Mouse (Mus musculus): Measurements from ENCODE around the gene Hist1h2bj. TPM values are rescaled to one million over a fixed set of nuclear protein-coding genes. Genes with fewer than 3 reads are reported as not detected.
"Not testable (repeated sequence)": the region's sequence is repeated elsewhere in the genome, so short reads cannot be mapped to it uniquely, and the experiment has no call there.

Gene Hist1h2bj
- polyA plus RNA-seq, 1 experiment from 2014 or later, result 13.2 TPM

DNA sequence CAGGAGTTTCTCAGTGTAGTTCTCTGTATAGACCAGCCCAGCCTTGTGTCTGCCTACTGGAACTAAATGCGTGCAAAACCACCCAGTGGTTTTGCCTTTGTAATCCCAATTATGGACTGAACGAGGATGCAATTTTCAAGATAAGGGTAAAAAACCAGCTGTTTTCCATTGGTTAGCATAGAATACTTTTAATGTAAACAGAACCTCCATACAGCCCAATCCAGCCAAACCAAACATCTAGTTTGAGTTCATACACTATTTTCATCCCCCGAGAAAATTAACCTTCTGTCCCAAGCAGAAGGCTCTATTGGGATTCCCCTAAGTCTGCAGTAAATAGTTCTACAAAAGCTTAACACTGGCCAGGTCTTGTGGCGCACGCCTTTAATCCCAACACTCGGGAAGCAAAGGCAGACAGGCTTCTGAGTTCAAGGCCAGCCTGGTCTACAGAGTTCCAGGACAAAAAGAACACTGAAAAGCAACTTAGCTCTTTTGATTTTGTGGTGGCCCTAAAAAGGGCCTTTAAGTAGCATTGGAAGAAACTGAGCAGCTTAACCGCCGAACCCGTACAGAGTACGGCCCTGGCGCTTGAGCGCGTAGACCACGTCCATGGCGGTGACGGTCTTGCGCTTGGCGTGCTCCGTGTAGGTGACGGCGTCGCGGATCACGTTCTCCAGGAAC is 2.4 kb upstream of the Hist1h2bj start:
- DNase-seq (ENCODE audit: low spot score), result peak; percentile 68
- H3K27ac ChIP-seq (ENCODE audit: low read depth, low read length), result peak overlapping the region; percentile 99
- no peaks in the 10 kb centered on the region for H3K27me3 ChIP-seq (replicated peaks; ENCODE audit: control insufficient read depth, insufficient read depth, low read length)
- no peaks in the 10 kb centered on the region for H3K36me3 ChIP-seq (ENCODE audit: control insufficient read depth, insufficient read depth, low read length)
- peak overlapping the region; percentile 40 for H3K4me3 ChIP-seq (ENCODE audit: low read depth, low read length)
- peak; percentile 49 for ATAC-seq (replicated peaks; ENCODE audit: low FRiP score)
- peak overlapping the region; percentile 71 for H3K4me2 ChIP-seq
- H3K9ac ChIP-seq (ENCODE audit: low read depth, low read length), result peak overlapping the region; percentile 73
- peaks cover 22% of the 10 kb centered on the region for H3K4me1 ChIP-seq (replicated peaks; ENCODE audit: control insufficient read depth, insufficient read depth, low read length)
- no peaks in the 10 kb centered on the region for H3K9me3 ChIP-seq (ENCODE audit: control insufficient read depth, low read length)
- WGBS, result under 1% methylated on average over 17 of the region's 24 CpGs

DNA sequence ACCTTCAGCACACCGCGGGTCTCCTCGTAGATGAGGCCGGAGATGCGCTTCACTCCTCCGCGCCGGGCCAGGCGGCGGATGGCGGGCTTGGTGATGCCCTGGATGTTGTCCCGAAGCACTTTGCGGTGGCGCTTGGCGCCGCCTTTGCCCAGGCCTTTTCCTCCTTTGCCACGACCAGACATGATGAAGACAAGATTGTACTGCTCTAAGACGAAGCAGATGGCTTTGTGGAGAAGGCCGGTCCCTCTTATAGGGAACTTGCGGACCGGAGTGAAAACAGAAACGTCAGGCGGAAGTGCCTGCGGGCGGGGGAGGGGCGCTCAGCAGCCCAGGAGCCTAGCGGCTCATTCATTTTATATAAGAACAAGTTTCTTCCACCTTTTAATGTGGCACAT is 1.9 kb upstream of the Hist1h2bj start, which contains the start of gene Hist1h4i:
Gene Hist1h4i, minus strand, starts transcription at position 221 of the 395 bp plus-strand sequence.
- Histone ChIP-seq H3K27ac (ENCODE audit: low read depth, low read length) (peak within 1 kb of the TSS; percentile 99), H3K9ac (ENCODE audit: low read depth, low read length) (peak within 1 kb of the TSS; percentile 80), H3K4me2 (peak within 1 kb of the TSS; percentile 71), H3K4me3 (ENCODE audit: low read depth, low read length) (peak within 1 kb of the TSS; percentile 46), H3K4me1 (replicated peaks; ENCODE audit: control insufficient read depth, insufficient read depth, low read length) (peaks cover 22% of the 10 kb centered on the region)
- not testable (repeated sequence) for H3K36me3 ChIP-seq (ENCODE audit: control insufficient read depth, insufficient read depth, low read length); H3K27me3 ChIP-seq (replicated peaks; ENCODE audit: control insufficient read depth, insufficient read depth, low read length); H3K9me3 ChIP-seq (ENCODE audit: control insufficient read depth, low read length)
- whole genome bisulfite sequencing, result under 1% methylated on average over 23 of the region's 27 CpGs
- ATAC-seq (replicated peaks; ENCODE audit: low FRiP score) (peak; percentile 61), DNase-seq (ENCODE audit: low spot score) (peak; percentile 95)

DNA sequence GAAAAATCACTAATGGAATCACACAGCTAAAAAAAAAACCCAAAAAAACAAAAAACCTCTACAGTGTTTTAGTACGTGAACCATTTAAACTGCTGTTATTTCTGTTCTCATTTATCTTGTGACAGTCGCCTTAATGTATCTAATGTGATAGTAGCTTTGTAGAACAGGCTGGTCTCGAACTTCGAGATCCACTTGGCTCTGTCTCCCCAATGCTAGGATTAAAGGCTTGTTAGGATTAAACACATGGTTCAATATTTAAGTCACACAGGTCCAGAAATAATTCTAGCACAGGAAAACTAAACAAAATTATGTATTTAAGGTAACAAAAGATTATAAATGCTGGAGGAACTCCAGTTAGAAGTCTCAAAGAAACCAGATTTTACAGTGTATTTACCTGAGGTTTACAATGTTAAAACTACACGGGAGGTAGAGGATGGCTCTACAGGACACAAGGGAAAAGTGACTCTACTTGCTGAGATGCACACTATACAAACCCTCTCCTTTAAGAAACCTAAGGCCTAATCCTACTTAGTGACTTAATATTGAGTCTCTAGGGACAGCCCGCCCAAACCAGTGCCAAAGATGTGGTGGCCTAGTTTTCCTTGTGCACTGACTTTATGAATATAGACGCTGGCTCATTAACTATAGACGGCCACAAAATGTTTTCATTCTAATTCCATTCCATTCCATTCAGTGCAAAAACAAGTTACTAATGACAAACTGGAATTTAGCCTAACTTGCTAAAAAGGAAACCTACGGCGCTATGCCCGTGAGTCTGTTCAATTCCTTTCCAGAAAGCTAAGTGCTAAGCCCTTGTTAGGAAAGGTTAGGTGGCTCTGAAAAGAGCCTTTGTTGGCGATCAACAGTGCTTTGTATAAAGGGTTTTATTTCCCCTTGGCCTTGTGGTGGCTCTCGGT is 1.1 kb upstream of the Hist1h2bj start:
- Histone ChIP-seq H3K9me3 (ENCODE audit: control insufficient read depth, low read length) (no peaks in the 10 kb centered on the region), H3K4me3 (ENCODE audit: low read depth, low read length) (peak overlapping the region; percentile 46), H3K27ac (ENCODE audit: low read depth, low read length) (peak overlapping the region; percentile 99), H3K4me1 (replicated peaks; ENCODE audit: control insufficient read depth, insufficient read depth, low read length) (peaks cover 17% of the 10 kb centered on the region), H3K9ac (ENCODE audit: low read depth, low read length) (peak overlapping the region; percentile 80), H3K36me3 (ENCODE audit: control insufficient read depth, insufficient read depth, low read length) (no peaks in the 10 kb centered on the region), H3K27me3 (replicated peaks; ENCODE audit: control insufficient read depth, insufficient read depth, low read length) (no peaks in the 10 kb centered on the region), H3K4me2 (peak overlapping the region; percentile 71)
- ATAC-seq (replicated peaks; ENCODE audit: low FRiP score), result no peak
- WGBS, result 5% methylated on average over 13 of the region's 13 CpGs
- DNase-seq (ENCODE audit: low spot score), result peak; percentile 51

DNA sequence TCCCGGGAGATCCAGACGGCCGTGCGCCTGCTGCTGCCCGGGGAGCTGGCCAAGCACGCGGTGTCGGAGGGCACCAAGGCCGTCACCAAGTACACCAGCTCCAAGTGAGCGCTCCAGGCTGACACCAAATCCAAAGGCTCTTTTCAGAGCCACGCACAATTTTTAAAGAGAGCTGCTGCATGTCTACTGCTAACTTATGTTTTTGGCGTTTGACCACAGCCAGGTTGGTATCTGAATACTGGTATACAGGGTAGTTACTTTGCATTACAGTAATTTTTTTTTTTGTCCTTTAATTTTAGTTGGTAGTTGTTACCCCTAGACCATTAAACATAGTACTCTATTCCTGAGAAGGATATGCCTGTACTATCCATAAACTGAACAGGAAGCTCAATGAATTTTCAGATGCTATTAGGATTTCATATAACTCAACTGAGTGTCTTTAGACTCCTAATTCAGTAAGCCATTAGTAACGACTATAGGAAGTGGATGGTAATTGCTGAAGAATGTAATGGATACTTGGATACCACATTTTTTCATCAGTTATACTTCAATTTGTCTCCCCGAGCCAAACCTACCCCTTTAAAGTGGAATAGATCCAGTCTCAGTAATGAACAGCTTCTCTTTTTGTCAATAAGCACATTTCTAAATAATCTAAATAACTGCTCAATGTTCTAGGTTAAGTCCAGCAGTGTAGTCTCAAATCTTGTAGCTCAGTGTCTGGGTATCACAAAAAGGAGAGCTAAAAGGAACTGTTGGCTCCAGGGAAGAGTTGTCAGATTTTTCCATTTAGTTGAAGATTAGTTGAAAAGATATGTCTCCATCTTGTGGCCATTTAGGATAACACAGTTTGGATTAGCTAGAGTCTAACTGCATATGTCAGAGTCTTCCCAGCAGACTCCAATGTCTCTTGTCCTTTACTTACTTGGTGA is 753 bp downstream of the Hist1h2bj start:
- ATAC-seq (replicated peaks; ENCODE audit: low FRiP score), result peak; percentile 13
- whole genome bisulfite sequencing, result 1% methylated on average over 9 of the region's 14 CpGs
- peaks cover 8% of the 10 kb centered on the region for H3K4me1 ChIP-seq (replicated peaks; ENCODE audit: control insufficient read depth, insufficient read depth, low read length)
- DNase-seq (ENCODE audit: low spot score), result peak; percentile 52
- peak overlapping the region; percentile 40 for H3K4me3 ChIP-seq (ENCODE audit: low read depth, low read length)
- H3K36me3 ChIP-seq (ENCODE audit: control insufficient read depth, insufficient read depth, low read length), result no peaks in the 10 kb centered on the region
- peak overlapping the region; percentile 92 for H3K27ac ChIP-seq (ENCODE audit: low read depth, low read length)
- peak overlapping the region; percentile 64 for H3K4me2 ChIP-seq
- H3K9me3 ChIP-seq (ENCODE audit: control insufficient read depth, low read length), result no peaks in the 10 kb centered on the region
- H3K27me3 ChIP-seq (replicated peaks; ENCODE audit: control insufficient read depth, insufficient read depth, low read length), result no peaks in the 10 kb centered on the region
- peak overlapping the region; percentile 60 for H3K9ac ChIP-seq (ENCODE audit: low read depth, low read length)

DNA sequence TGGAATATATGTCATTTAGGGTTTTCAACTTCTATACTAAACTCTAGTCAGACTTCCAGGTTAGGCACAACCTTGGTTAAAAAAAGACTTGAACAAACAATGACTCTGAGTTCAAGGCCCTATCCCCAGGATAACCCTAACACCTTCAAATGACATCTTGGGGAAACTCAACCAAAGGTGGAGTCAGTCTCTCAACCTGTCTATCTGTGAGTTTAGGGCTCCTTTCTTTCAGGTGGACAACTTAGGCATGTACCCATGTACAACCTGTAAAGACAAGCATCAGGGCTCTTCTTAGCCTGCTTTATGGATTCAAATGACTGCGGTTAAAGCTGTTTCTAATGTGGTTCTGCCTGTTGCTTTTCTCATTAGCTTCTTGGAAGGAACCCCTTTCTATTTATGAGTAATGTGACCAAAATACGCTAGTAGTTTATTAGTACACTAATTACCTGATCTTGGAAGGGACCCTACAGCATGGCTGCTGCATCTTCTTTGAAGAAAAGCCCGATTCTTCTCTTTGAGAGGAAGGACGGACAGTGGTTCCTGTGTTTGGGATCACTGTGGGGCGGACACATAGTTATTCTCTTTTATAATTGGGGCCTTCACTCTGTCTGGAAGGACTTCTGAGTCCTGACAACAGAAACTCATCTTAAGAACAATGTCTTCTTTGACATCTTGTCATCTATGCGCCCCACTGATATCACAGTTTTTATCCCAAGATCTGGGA is 1.6 kb downstream of the Hist1h2bj start:
- Histone ChIP-seq H3K9me3 (ENCODE audit: control insufficient read depth, low read length) (no peaks in the 10 kb centered on the region), H3K27ac (ENCODE audit: low read depth, low read length) (peak overlapping the region; percentile 92), H3K27me3 (replicated peaks; ENCODE audit: control insufficient read depth, insufficient read depth, low read length) (no peaks in the 10 kb centered on the region), H3K4me3 (ENCODE audit: low read depth, low read length) (peak overlapping the region; percentile 40), H3K36me3 (ENCODE audit: control insufficient read depth, insufficient read depth, low read length) (no peaks in the 10 kb centered on the region), H3K4me1 (replicated peaks; ENCODE audit: control insufficient read depth, insufficient read depth, low read length) (peaks cover 8% of the 10 kb centered on the region), H3K4me2 (peak overlapping the region; percentile 64), H3K9ac (ENCODE audit: low read depth, low read length) (peak overlapping the region; percentile 47)
- WGBS, result 91% methylated on average over 6 of the region's 6 CpGs
- DNase-seq (ENCODE audit: low spot score), result no peak
- no peak for ATAC-seq (replicated peaks; ENCODE audit: low FRiP score)

DNA sequence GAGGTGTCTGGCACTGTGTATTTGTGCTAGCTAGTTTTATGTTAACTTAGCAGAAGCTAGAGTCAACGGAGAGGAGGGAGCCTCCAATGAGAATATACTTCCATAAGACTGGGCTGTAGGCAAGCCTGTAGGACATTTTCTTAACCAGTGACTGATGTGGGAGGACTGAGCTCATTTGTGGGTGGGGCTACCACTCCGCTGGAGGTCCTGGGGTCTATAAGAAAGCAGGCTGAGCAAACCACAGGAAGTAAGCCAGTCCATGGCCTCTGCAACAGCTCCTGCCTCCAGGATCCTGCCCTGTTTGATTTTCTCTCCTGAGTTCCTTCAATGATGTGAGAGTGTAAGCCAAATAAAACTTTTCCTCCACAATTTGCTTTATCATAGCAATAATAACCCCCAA is 2.3 kb downstream of the Hist1h2bj start:
- no peak overlapping the region for H3K4me3 ChIP-seq (ENCODE audit: low read depth, low read length)
- H3K27ac ChIP-seq (ENCODE audit: low read depth, low read length), result no peak overlapping the region
- no peaks in the 10 kb centered on the region for H3K27me3 ChIP-seq (replicated peaks; ENCODE audit: control insufficient read depth, insufficient read depth, low read length)
- no peaks in the 10 kb centered on the region for H3K9me3 ChIP-seq (ENCODE audit: control insufficient read depth, low read length)
- DNase-seq (ENCODE audit: low spot score), result no peak
- ATAC-seq (replicated peaks; ENCODE audit: low FRiP score), result no peak
- no peak overlapping the region for H3K9ac ChIP-seq (ENCODE audit: low read depth, low read length)
- H3K36me3 ChIP-seq (ENCODE audit: control insufficient read depth, insufficient read depth, low read length), result no peaks in the 10 kb centered on the region
- H3K4me1 ChIP-seq (replicated peaks; ENCODE audit: control insufficient read depth, insufficient read depth, low read length), result peaks cover 8% of the 10 kb centered on the region
- WGBS, result 27% methylated on average over 2 of the region's 2 CpGs
- no peak overlapping the region for H3K4me2 ChIP-seq

DNA sequence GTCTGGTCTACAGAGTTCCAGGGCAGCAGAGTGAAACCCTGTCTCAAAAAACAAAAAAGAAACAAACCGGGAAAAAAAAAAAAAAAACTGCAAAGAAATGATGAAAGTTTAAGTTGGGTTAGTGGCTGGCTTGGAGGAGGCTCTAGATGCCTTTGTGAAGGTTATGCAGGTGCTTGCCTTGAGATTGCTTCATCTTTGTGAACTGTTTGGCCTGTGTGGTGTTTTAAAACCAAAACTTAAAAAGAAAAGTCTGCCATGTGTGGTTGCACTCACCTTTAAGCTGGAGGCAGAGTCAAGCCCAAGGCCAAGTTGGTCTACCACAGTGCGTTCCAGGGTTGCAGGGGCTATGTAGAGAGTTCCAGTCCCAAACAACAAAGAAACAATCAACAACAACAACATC is 6.0 kb downstream of the Hist1h2bj start:
- Histone ChIP-seq H3K27me3 (replicated peaks; ENCODE audit: control insufficient read depth, insufficient read depth, low read length) (no peaks in the 10 kb centered on the region), H3K4me2 (no peak overlapping the region), H3K9me3 (ENCODE audit: control insufficient read depth, low read length) (no peaks in the 10 kb centered on the region), H3K27ac (ENCODE audit: low read depth, low read length) (no peak overlapping the region), H3K9ac (ENCODE audit: low read depth, low read length) (no peak overlapping the region), H3K36me3 (ENCODE audit: control insufficient read depth, insufficient read depth, low read length) (no peaks in the 10 kb centered on the region), H3K4me3 (ENCODE audit: low read depth, low read length) (no peak overlapping the region), H3K4me1 (replicated peaks; ENCODE audit: control insufficient read depth, insufficient read depth, low read length) (peaks cover 5% of the 10 kb centered on the region)
- no peak for DNase-seq (ENCODE audit: low spot score)
- WGBS, result 70% methylated on average over 2 of the region's 2 CpGs
- ATAC-seq (replicated peaks; ENCODE audit: low FRiP score), result no peak
